Comparison of ENCODE assay signal across 9 mouse cellular contexts in the genomic region with DNA sequence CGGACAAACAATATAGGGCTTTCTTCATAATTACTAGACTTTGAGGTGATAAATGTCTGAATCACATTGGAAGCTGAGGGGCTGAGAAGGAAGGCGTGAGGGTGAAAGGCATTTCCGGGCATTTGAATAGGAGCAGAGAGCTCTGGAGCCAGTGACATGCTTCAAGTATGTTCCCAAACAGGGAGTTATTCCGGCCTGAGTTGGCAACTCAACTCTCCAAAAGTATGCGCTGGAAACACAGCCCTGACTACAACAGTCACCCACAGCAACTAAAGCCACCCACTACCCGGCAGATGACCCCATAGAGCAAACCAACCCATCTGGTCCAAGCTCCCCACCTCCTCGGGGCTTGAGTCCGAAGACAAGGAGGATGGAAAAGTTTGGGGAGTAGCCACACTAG. TPM values are rescaled to one million over a fixed set of nuclear protein-coding genes. Genes with fewer than 3 reads are reported as not detected.
DNase-seq lines count a peak whose midpoint lies in the region; ATAC-seq lines count a peak whose summit lies in the region.
"Had no signal": no experiment of that assay in that cellular context is flagged by ENCODE, and none has a peak within 500 bp of the region (broad histone marks: within the 10 kb centered on the region; RNA-seq: fewer than 3 reads in every experiment).

No protein-coding gene starts in this region.

- H3K9me3 ChIP-seq in neural tube, embryonic 11.5 days (ENCODE audit: control insufficient read depth, low read length): no peaks in the 10 kb centered on the region
- H3K9me3 ChIP-seq in heart, embryonic 16.5 days (replicated peaks; ENCODE audit: control insufficient read depth, low read length): no peaks in the 10 kb centered on the region
- no peaks in the 10 kb centered on the region for H3K9me3 ChIP-seq in liver, embryonic 13.5 days (replicated peaks)
- no peaks in the 10 kb centered on the region for H3K9me3 ChIP-seq in stomach, embryonic 14.5 days (ENCODE audit: control insufficient read depth, low read depth, low read length)
- H3K9me3 ChIP-seq: G1E had no signal

- no peak for DNase-seq in neural tube, embryonic 11.5 days (ENCODE audit: low spot score)
- no peak for DNase-seq in neural tube, embryonic 10.5 days (ENCODE audit: extremely low spot score, low spot score)
- no peak for DNase-seq in liver, embryonic 13.5 days
- no peak for DNase-seq in testis, postnatal 10 days (ENCODE audit: low spot score)
- no peak for DNase-seq in layer of hippocampus, adult 8-10 months (ENCODE audit: low spot score in 2 of 2)
- DNase-seq in ovary, postnatal 10 days (ENCODE audit: low spot score): no peak

- H3K36me3 ChIP-seq in neural tube, embryonic 11.5 days (ENCODE audit: control insufficient read depth, insufficient read depth, low read length): no peaks in the 10 kb centered on the region
- H3K36me3 ChIP-seq in heart, embryonic 16.5 days (ENCODE audit: control insufficient read depth, insufficient read depth): no peaks in the 10 kb centered on the region
- H3K36me3 ChIP-seq in liver, embryonic 13.5 days: no peaks in the 10 kb centered on the region
- H3K36me3 ChIP-seq in stomach, embryonic 14.5 days (ENCODE audit: control insufficient read depth, insufficient read depth, low read length): no peaks in the 10 kb centered on the region
- H3K36me3 ChIP-seq: G1E had no signal

- 48% methylated on average over 8 of the region's 8 CpGs for WGBS in neural tube, embryonic 11.5 days
- 26% methylated on average over 8 of the region's 8 CpGs for WGBS in heart, embryonic 16.5 days
- 28% methylated on average over 8 of the region's 8 CpGs for WGBS in liver, embryonic 13.5 days (ENCODE audit: insufficient replicate concordance)
- 28% methylated on average over 8 of the region's 8 CpGs for WGBS in stomach, embryonic 14.5 days

- peak overlapping the region; percentile 23; the same call in 1 of the 2 replicates for H3K4me3 ChIP-seq in neural tube, embryonic 11.5 days (ENCODE audit: low read depth, low read length)
- peak overlapping the region; percentile 52 for H3K4me3 ChIP-seq in heart, embryonic 16.5 days (ENCODE audit: low read length)
- peak overlapping the region; percentile 25 for H3K4me3 ChIP-seq in liver, embryonic 13.5 days (replicated peaks)
- peak overlapping the region; percentile 29 for H3K4me3 ChIP-seq in stomach, embryonic 14.5 days (ENCODE audit: low read depth, low read length)

- H3K4me1 ChIP-seq in neural tube, embryonic 11.5 days (ENCODE audit: control insufficient read depth, insufficient read depth, low read length): no peaks in the 10 kb centered on the region
- H3K4me1 ChIP-seq in heart, embryonic 16.5 days (ENCODE audit: control insufficient read depth, insufficient read depth, low read length): peaks cover 4% of the 10 kb centered on the region; the same call in 1 of the 2 replicates
- H3K4me1 ChIP-seq in liver, embryonic 13.5 days (replicated peaks): no peaks in the 10 kb centered on the region
- H3K4me1 ChIP-seq in stomach, embryonic 14.5 days (ENCODE audit: control insufficient read depth, insufficient read depth, low read length): no peaks in the 10 kb centered on the region

- peak overlapping the region; percentile 47 for H3K4me2 ChIP-seq in neural tube, embryonic 11.5 days (ENCODE audit: low read depth)
- peak overlapping the region; percentile 63 for H3K4me2 ChIP-seq in heart, embryonic 16.5 days (ENCODE audit: low read depth, low read length)
- H3K4me2 ChIP-seq in liver, embryonic 13.5 days: 0 out of 2 replicates have a peak overlapping the region, but pooled peaks have one; percentile 32
- H3K4me2 ChIP-seq in stomach, embryonic 14.5 days (replicated peaks; ENCODE audit: low read depth, low read length): peak overlapping the region; percentile 64

- no peak for ATAC-seq in neural tube, embryonic 11.5 days (ENCODE audit: insufficient read depth, low FRiP score, low TSS enrichment)
- 0 out of 2 replicates have a peak, but pooled peaks have one; percentile 52 for ATAC-seq in heart, embryonic 16.5 days (replicated peaks; ENCODE audit: extremely low read depth, insufficient read depth, low FRiP score)
- no peak for ATAC-seq in liver, embryonic 13.5 days (ENCODE audit: low read depth)
- ATAC-seq in stomach, embryonic 14.5 days (ENCODE audit: insufficient number of reproducible peaks, insufficient read depth, low FRiP score, low read depth): no peak

- peaks cover 2% of the 10 kb centered on the region; the same call in 1 of the 2 replicates for H3K27me3 ChIP-seq in neural tube, embryonic 11.5 days (ENCODE audit: control insufficient read depth, insufficient read depth, low read length)
- peaks cover 6% of the 10 kb centered on the region for H3K27me3 ChIP-seq in heart, embryonic 16.5 days (ENCODE audit: control insufficient read depth, insufficient read depth, low read length)
- peaks cover 17% of the 10 kb centered on the region for H3K27me3 ChIP-seq in liver, embryonic 13.5 days
- 0 out of 2 replicates have a peak, but pooled peaks cover 3% of the 10 kb centered on the region for H3K27me3 ChIP-seq in stomach, embryonic 14.5 days (ENCODE audit: control insufficient read depth, insufficient read depth, low read length)

- H3K27ac ChIP-seq in neural tube, embryonic 11.5 days (ENCODE audit: low read depth, low read length): no peak overlapping the region
- peak overlapping the region; percentile 23; the same call in 1 of the 2 replicates for H3K27ac ChIP-seq in heart, embryonic 16.5 days (ENCODE audit: low read length)
- H3K27ac ChIP-seq in liver, embryonic 13.5 days: no peak overlapping the region
- H3K27ac ChIP-seq in stomach, embryonic 14.5 days (ENCODE audit: low read length): no peak overlapping the region

- H3K9ac ChIP-seq in neural tube, embryonic 11.5 days (ENCODE audit: low read length): no peak overlapping the region
- peak overlapping the region; percentile 31; the same call in 1 of the 2 replicates for H3K9ac ChIP-seq in heart, embryonic 16.5 days (ENCODE audit: low read length)
- no peak overlapping the region for H3K9ac ChIP-seq in liver, embryonic 13.5 days
- H3K9ac ChIP-seq in stomach, embryonic 14.5 days (replicated peaks; ENCODE audit: low read depth, low read length): no peak overlapping the region

RNA-seq across cellular contexts. Expression of gene Ereg, which starts 0.4 kb away (rescaled TPM):
- not detected in 2 replicates for polyA plus RNA-seq in neural tube, embryonic 11.5 days (2014; fragmentation: Nextera tagmentation; extraction: Ambion mirVana)
- polyA plus RNA-seq in heart, embryonic 16.5 days (2015; fragmentation: Nextera tagmentation; extraction: Ambion mirVana): 0.04 and 0.11 TPM in 2 replicates
- 0.06 and 0.10 TPM in 2 replicates for polyA plus RNA-seq in liver, embryonic 13.5 days (2015; fragmentation: Nextera tagmentation; extraction: Ambion mirVana)
- polyA plus RNA-seq in stomach, embryonic 14.5 days (2014; fragmentation: Nextera tagmentation; extraction: Ambion mirVana): 0.15 and 0.17 TPM in 2 replicates
- not detected for total RNA-seq in layer of hippocampus, adult 8-10 months (2022)
- total RNA-seq: G1E had no signal
- polyA plus RNA-seq: G1E had no signal

RNA-seq across cellular contexts. Expression of gene Epgn, which starts 46.8 kb away (rescaled TPM):
- polyA plus RNA-seq in neural tube, embryonic 11.5 days (2014; fragmentation: Nextera tagmentation; extraction: Ambion mirVana): 0.25 and 0.27 TPM in 2 replicates
- polyA plus RNA-seq in heart, embryonic 16.5 days (2015; fragmentation: Nextera tagmentation; extraction: Ambion mirVana): 0.19 and 0.24 TPM in 2 replicates
- 0.06 TPM in 1 of 2 replicates, not detected in the other for polyA plus RNA-seq in liver, embryonic 13.5 days (2015; fragmentation: Nextera tagmentation; extraction: Ambion mirVana)
- 0.43 TPM in 1 of 2 replicates, not detected in the other for polyA plus RNA-seq in stomach, embryonic 14.5 days (2014; fragmentation: Nextera tagmentation; extraction: Ambion mirVana)
- not detected for total RNA-seq in layer of hippocampus, adult 8-10 months (2022)
- polyA plus RNA-seq: G1E had no signal
